Mouse (Mus musculus) forebrain, embryonic 10.5 days (tissue): Measurements from ENCODE around the gene Gm45716. TPM values are rescaled to one million over a fixed set of nuclear protein-coding genes. Genes with fewer than 3 reads are reported as not detected.

ENCODE experiments used
- DNase-seq: peaks from one replicate; pipeline ENCODE4 v3.0.0-alpha.2; 2017; ENCODE audit warnings: low spot score; ENCODE audit errors: extremely low spot score
- H3K27ac ChIP-seq: fragments of 300-500 bp; sonication (generic); 2 replicates; pipeline ENCODE4 v1.5.1; 2016; ENCODE audit warnings: mild to moderate bottlenecking
- H3K27me3 ChIP-seq: fragments of 300-500 bp; sonication (generic); 2 replicates; pipeline ENCODE4 v1.6.1; 2016; ENCODE audit warnings: mild to moderate bottlenecking; ENCODE audit not compliant: poor library complexity, severe bottlenecking
- H3K36me3 ChIP-seq: fragments of 300-500 bp; sonication (generic); replicated peaks from 2 replicates; pipeline ENCODE4 v1.6.1; 2016; ENCODE audit warnings: mild to moderate bottlenecking, moderate library complexity
- H3K4me1 ChIP-seq: fragments of 300-500 bp; sonication (generic); 2 replicates; pipeline ENCODE4 v1.6.1; 2016
- H3K4me3 ChIP-seq: fragments of 300-500 bp; sonication (generic); 2 replicates; pipeline ENCODE4 v1.5.1; 2016; ENCODE audit warnings: mild to moderate bottlenecking, moderate library complexity
- H3K9me3 ChIP-seq: fragments of 300-500 bp; sonication (generic); 2 replicates; pipeline ENCODE4 v1.6.1; 2016; ENCODE audit warnings: mild to moderate bottlenecking, moderate library complexity
- WGBS: fragments of 180-500 bp; shearing (Covaris S2); methylation state at CpG from one replicate; pipeline ENCODE4 v1.1.7; 2016; 5-methylcytosine and 5-hydroxymethylcytosine counted together
- polyA plus RNA-seq: library from polyadenylated mRNA; unstranded; fragments of >200 nt; fragmentation: Nextera tagmentation; extraction: Ambion mirVana; gene quantifications from 2 replicates; pipeline ENCODE4 v1.2.1, GENCODE M21; 2016

Gene Gm45716
- polyA plus RNA-seq, 1 experiment from 2014 or later, result 16.9 TPM

GRCm38 (mm10) chr11:90177389-90177788, 10.1 kb upstream of the Gm45716 start:
- no peak for DNase-seq
- no peaks in the 10 kb centered on the region for H3K27me3 ChIP-seq
- H3K36me3 ChIP-seq, result no peaks in the 10 kb centered on the region
- H3K4me3 ChIP-seq, result no peak overlapping the region
- H3K27ac ChIP-seq, result no peak overlapping the region
- no peaks in the 10 kb centered on the region for H3K9me3 ChIP-seq
- no peaks in the 10 kb centered on the region for H3K4me1 ChIP-seq
- 90% methylated on average over 6 of the region's 6 CpGs for WGBS

GRCm38 (mm10) chr11:90183361-90183760, 4.1 kb upstream of the Gm45716 start:
- Histone ChIP-seq H3K27ac (no peak overlapping the region), H3K9me3 (no peaks in the 10 kb centered on the region), H3K4me1 (no peaks in the 10 kb centered on the region), H3K27me3 (no peaks in the 10 kb centered on the region), H3K4me3 (no peak overlapping the region), H3K36me3 (no peaks in the 10 kb centered on the region)
- DNase-seq, result no peak
- 30% methylated on average over 2 of the region's 2 CpGs for WGBS

GRCm38 (mm10) chr11:90184756-90185155, 2.7 kb upstream of the Gm45716 start:
- no peak overlapping the region for H3K4me3 ChIP-seq
- WGBS, result 89% methylated on average over 4 of the region's 4 CpGs
- no peak overlapping the region for H3K27ac ChIP-seq
- no peaks in the 10 kb centered on the region for H3K4me1 ChIP-seq
- H3K9me3 ChIP-seq, result no peaks in the 10 kb centered on the region
- H3K36me3 ChIP-seq, result no peaks in the 10 kb centered on the region
- no peaks in the 10 kb centered on the region for H3K27me3 ChIP-seq
- DNase-seq, result no peak

GRCm38 (mm10) chr11:90190156-90190555, 2.7 kb downstream of the Gm45716 start:
- Histone ChIP-seq H3K27ac (no peak overlapping the region), H3K27me3 (no peaks in the 10 kb centered on the region), H3K4me1 (no peaks in the 10 kb centered on the region), H3K9me3 (no peaks in the 10 kb centered on the region), H3K4me3 (no peak overlapping the region), H3K36me3 (no peaks in the 10 kb centered on the region)
- WGBS, result 93% methylated on average over 3 of the region's 3 CpGs
- no peak for DNase-seq

- WGBS, result 91% methylated on average over 1 of the region's 1 CpGs
- no peak for DNase-seq
- Histone ChIP-seq H3K4me3 (no peak overlapping the region), H3K4me1 (no peaks in the 10 kb centered on the region), H3K27me3 (no peaks in the 10 kb centered on the region), H3K27ac (no peak overlapping the region), H3K36me3 (no peaks in the 10 kb centered on the region), H3K9me3 (no peaks in the 10 kb centered on the region)
Observed at GRCm38 (mm10) chr11:90194946-90195345, 7.5 kb downstream of the Gm45716 start.

- H3K27ac ChIP-seq, result no peak overlapping the region
- no peaks in the 10 kb centered on the region for H3K4me1 ChIP-seq
- no peak overlapping the region for H3K4me3 ChIP-seq
- H3K9me3 ChIP-seq, result no peaks in the 10 kb centered on the region
- no peaks in the 10 kb centered on the region for H3K27me3 ChIP-seq
- H3K36me3 ChIP-seq, result no peaks in the 10 kb centered on the region
- no peak for DNase-seq
- WGBS, result 91% methylated on average over 11 of the region's 11 CpGs
Observed at GRCm38 (mm10) chr11:90195756-90196520, 8.5 kb downstream of the Gm45716 start.

GRCm38 (mm10) chr11:90196521-90197215, 9.2 kb downstream of the Gm45716 start:
- H3K9me3 ChIP-seq, result no peaks in the 10 kb centered on the region
- H3K4me3 ChIP-seq, result no peak overlapping the region
- no peak for DNase-seq
- 90% methylated on average over 12 of the region's 12 CpGs for WGBS
- H3K27ac ChIP-seq, result no peak overlapping the region
- H3K4me1 ChIP-seq, result no peaks in the 10 kb centered on the region
- no peaks in the 10 kb centered on the region for H3K36me3 ChIP-seq
- no peaks in the 10 kb centered on the region for H3K27me3 ChIP-seq

GRCm38 (mm10) chr11:90198048-90198447, 10.6 kb downstream of the Gm45716 start:
- no peak overlapping the region for H3K4me3 ChIP-seq
- 76% methylated on average over 5 of the region's 5 CpGs for WGBS
- no peaks in the 10 kb centered on the region for H3K4me1 ChIP-seq
- H3K27ac ChIP-seq, result no peak overlapping the region
- no peaks in the 10 kb centered on the region for H3K27me3 ChIP-seq
- H3K36me3 ChIP-seq, result no peaks in the 10 kb centered on the region
- no peak for DNase-seq
- H3K9me3 ChIP-seq, result no peaks in the 10 kb centered on the region

- Histone ChIP-seq H3K36me3 (no peaks in the 10 kb centered on the region), H3K27me3 (no peaks in the 10 kb centered on the region), H3K9me3 (no peaks in the 10 kb centered on the region), H3K4me3 (no peak overlapping the region), H3K4me1 (no peaks in the 10 kb centered on the region), H3K27ac (no peak overlapping the region)
- no peak for DNase-seq
- WGBS, result 94% methylated on average over 2 of the region's 2 CpGs
Observed at GRCm38 (mm10) chr11:90200826-90201225, 13.3 kb downstream of the Gm45716 start.

- no peaks in the 10 kb centered on the region for H3K27me3 ChIP-seq
- H3K4me1 ChIP-seq, result no peaks in the 10 kb centered on the region
- no peak overlapping the region for H3K27ac ChIP-seq
- no peaks in the 10 kb centered on the region for H3K9me3 ChIP-seq
- no peak overlapping the region for H3K4me3 ChIP-seq
- H3K36me3 ChIP-seq, result no peaks in the 10 kb centered on the region
- DNase-seq, result no peak
- WGBS, result 58% methylated on average over 7 of the region's 7 CpGs
Observed at GRCm38 (mm10) chr11:90214246-90214645, 26.8 kb downstream of the Gm45716 start.

GRCm38 (mm10) chr11:90220022-90220645, 32.7 kb downstream of the Gm45716 start:
- H3K4me3 ChIP-seq, result no peak overlapping the region
- H3K9me3 ChIP-seq, result no peaks in the 10 kb centered on the region
- WGBS, result 74% methylated on average over 6 of the region's 6 CpGs
- H3K36me3 ChIP-seq, result no peaks in the 10 kb centered on the region
- peaks cover 17% of the 10 kb centered on the region for H3K4me1 ChIP-seq
- no peaks in the 10 kb centered on the region for H3K27me3 ChIP-seq
- DNase-seq, result no peak
- peak overlapping the region; percentile 20; the same call in 1 of the 2 replicates for H3K27ac ChIP-seq

GRCm38 (mm10) chr11:90220750-90221149, 33.3 kb downstream of the Gm45716 start:
- 42% methylated on average over 2 of the region's 2 CpGs for WGBS
- no peaks in the 10 kb centered on the region for H3K9me3 ChIP-seq
- no peaks in the 10 kb centered on the region for H3K27me3 ChIP-seq
- no peaks in the 10 kb centered on the region for H3K36me3 ChIP-seq
- peak overlapping the region; percentile 20; the same call in 1 of the 2 replicates for H3K27ac ChIP-seq
- no peak overlapping the region for H3K4me3 ChIP-seq
- H3K4me1 ChIP-seq, result peaks cover 18% of the 10 kb centered on the region
- no peak for DNase-seq

GRCm38 (mm10) chr11:90224914-90225470, 37.5 kb downstream of the Gm45716 start:
- peaks cover 41% of the 10 kb centered on the region for H3K4me1 ChIP-seq
- DNase-seq, result no peak
- H3K9me3 ChIP-seq, result no peaks in the 10 kb centered on the region
- no peaks in the 10 kb centered on the region for H3K27me3 ChIP-seq
- no peak overlapping the region for H3K27ac ChIP-seq
- H3K4me3 ChIP-seq, result no peak overlapping the region
- no peaks in the 10 kb centered on the region for H3K36me3 ChIP-seq
- 68% methylated on average over 11 of the region's 11 CpGs for WGBS
